Mouse (Mus musculus) bone marrow, adult 2 months (tissue): ENCODE measurements around the gene A630095N17Rik.

Experiments used
- CTCF ChIP-seq: fragments of 200-500 bp; IDR thresholded peaks from 2 replicates; pipeline ENCODE4 v1.5.1; 2011; ENCODE audit warnings: low read length, control low read depth; ENCODE audit not compliant: control insufficient read depth, insufficient read depth
- POLR2A ChIP-seq: fragments of 200-500 bp; IDR thresholded peaks from 2 replicates; pipeline ENCODE4 v1.6.1; 2011; ENCODE audit warnings: low read depth, mild to moderate bottlenecking, control low read depth, low read length, borderline replicate concordance; ENCODE audit not compliant: control insufficient read depth

DNA sequence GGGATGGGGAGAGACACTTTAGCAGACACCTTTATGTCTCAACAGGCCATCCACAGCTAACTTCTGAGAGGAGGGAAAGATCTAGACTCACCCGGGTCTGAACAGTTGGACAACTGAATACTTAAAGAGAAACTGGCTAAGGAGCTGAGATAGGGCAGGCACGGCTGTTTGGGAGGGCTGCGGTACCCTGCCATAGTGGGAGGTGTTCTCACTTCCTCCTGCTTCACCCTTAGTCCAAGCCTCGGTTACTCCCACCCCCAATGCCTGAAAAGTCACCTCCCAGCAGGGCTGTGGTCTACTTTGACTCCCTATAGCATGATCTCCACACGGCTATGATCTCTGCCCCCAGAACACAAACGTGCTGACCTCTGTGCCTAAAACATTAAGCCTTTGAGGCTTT, 8.4 kb downstream of the A630095N17Rik start:
- TF ChIP-seq CTCF = no peak
- no peak for TF ChIP-seq POLR2A
